Mouse (Mus musculus) ovary, postnatal 10 days (tissue): ENCODE measurements around the gene Setd3.

ENCODE experiments used
- DNase-seq: peaks from one replicate; pipeline ENCODE4 v3.0.0; 2022; ENCODE audit warnings: low spot score

Setd3 gene

DNA sequence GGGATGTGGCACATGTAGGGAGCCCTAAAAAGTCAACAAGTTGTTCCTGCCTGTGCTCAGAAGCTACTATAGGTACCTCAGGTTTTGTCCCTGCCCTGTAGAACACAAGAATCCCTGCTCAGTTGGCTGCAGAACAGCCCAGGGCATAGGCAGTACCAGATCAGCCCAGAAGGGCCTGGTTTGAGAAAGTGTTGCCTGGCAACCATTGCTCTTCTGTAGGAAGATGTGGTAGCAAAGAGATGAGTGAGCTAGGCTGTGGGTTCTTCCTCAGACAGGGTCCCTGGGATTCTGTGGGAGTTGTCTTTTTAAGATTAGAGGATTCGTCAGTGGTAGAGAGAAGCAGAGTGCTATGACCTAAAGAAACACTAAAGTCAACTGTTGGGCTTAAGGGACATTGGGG, 21.0 kb upstream of the Setd3 start:
- no peak for DNase-seq

DNA sequence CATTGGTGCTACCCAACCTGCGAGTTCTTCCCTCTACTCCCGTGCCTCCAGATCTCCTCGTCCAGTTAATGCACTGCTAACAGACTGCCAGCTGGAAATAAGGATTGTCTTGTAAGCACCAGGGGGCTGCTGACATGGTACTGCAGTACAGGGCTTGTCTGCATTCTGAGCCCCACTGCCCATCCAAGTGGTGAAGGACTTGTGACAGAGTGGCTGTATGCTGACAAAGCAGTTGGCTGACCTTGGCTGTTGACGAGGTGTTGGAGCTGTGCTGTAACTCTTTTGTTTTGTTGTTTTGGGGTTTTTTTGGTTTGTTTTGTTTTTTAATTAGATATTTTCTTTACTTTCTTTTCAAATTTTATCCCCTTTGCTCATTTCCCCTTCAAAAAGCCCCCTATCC, 19.3 kb upstream of the Setd3 start:
- DNase-seq: no peak

DNA sequence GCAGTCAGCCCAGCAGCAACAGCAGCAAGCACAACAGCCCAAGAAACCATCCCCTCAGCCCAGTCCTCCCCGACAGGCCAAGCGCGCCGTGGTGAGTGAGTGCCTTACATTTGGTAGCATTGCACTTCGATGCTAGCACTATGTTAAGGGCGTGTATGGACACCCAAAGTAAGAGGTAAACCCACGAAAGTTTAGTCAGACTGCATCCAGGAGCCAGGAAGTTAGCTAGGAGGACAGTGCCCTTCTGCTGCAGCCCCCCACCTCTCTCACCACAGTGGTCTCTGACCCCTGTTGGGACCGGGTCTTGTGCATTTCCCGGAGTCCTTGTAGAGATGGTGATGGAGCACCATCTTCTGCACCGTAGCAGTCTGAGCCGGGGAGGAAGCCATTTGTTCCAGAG, 16.6 kb upstream of the Setd3 start:
- no peak for DNase-seq

DNA sequence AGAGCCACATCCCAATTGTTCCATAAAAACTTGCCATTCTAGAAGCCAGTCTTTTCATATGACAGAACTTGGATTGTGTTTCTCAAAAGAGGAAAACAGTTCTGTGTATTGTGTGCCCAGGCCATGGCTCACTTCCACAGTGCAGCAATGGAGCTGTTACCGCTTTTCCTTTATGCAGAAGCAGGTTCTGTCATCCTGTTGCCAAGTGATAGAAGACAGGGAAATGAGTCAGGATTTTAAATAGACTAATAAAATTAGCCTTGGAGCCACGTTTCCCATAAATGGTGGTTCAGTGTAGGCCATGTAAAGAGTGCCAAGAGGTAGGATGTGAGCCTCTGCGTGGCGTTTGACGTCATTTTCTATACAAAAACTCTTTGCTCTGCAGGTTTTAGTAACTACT, 14.8 kb upstream of the Setd3 start:
- DNase-seq: no peak

- no peak for DNase-seq
Measured at GRCm38 (mm10) chr12:108187541-108188091, 8.5 kb upstream of the Setd3 start.

GRCm38 (mm10) chr12:108181716-108182115, 2.6 kb upstream of the Setd3 start:
- DNase-seq: no peak

DNA sequence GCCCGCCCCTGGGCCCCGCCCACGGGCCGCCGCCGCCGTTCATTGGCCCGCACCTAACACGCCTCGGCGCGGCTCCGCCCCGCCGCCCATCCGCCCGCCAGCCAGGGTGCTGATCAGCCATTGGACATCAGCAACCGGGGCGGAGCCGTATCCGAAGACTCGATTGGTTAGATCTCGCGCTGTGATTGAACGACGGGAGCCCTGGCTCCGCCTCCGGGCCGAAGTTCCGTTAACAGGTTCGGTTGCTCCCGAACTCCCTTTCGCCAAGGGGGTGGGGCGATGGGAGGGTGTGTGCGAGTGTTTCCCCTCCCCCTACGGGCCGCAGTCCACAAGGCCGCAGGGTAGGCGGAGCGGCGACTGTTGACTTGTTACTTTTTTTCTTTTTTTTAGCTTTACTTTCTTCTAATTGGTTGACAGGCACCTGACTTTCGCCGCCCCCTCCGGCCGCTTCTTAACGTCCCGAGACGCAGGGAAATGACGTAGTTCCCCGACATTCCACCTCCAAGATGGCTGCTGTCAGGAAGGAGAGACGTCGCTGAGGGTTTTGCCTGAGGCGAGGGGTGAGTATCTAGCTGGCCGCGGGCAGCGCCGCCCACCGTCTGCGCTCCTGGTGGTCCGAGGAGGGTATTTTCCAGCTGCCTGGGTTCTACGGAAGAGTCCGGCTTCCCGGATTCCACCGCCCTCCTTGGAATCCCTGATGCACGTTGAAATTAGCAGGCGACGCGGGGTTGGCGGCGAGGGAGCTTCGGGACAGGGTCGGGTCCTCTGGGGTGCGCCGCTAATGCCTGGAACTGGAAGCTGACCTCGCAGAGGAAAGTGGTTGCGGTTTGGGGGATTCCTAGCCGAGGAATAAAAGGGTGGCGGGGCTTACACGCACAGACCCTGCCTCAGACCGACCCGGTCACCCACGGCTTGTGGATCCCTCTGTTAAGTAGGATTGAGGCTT, 480 bp upstream of the Setd3 start, which contains the start of gene Ccnk:
Gene Ccnk (plus strand): TSS at position 259 of the 946 bp plus-strand sequence.
- peak; percentile 93 for DNase-seq

- peak; percentile 30 for DNase-seq
Measured at GRCm38 (mm10) chr12:108178331-108179245, 526 bp downstream of the Setd3 start.

GRCm38 (mm10) chr12:108176366-108176765, 2.7 kb downstream of the Setd3 start:
- no peak for DNase-seq

GRCm38 (mm10) chr12:108174606-108175505, 4.3 kb downstream of the Setd3 start:
- DNase-seq: no peak

DNA sequence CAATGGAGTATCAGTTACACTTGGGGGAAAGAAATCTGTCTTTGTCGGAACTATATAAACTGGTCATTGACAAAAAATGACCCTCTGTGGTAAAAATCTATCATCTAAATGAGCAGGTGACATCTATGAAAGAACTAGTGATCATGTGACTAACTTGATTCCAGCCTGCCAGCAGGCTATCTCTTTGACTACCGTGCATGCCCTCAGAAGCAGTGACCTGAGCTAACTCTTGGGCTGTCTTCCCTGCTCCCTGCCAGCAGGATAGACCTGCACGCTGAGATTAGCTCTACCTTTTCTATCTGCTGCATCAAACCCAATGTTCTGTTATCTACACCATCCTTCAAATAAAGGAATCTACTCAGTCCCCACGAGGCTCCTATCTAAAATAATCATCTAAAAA, 6.5 kb downstream of the Setd3 start:
- no peak for DNase-seq

DNA sequence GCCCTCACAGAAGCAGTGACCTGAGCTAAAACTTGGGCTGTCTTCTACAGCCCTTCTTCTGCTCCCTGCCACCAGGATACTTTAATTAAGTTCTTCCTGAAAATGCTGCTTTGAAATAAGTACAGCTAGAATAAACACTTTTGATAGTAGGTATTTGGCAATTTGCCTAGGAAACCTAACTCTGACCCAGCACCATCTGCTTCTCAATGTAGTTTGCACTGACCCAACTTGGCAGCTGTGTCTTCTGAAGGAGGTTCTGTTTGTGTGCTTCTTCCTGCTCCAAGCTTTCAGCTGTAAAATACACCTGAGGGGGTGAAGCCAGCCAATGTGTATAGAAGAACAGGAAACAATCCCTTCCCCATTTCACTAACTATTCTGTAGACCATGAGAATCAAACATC, 7.8 kb downstream of the Setd3 start:
- no peak for DNase-seq

DNA sequence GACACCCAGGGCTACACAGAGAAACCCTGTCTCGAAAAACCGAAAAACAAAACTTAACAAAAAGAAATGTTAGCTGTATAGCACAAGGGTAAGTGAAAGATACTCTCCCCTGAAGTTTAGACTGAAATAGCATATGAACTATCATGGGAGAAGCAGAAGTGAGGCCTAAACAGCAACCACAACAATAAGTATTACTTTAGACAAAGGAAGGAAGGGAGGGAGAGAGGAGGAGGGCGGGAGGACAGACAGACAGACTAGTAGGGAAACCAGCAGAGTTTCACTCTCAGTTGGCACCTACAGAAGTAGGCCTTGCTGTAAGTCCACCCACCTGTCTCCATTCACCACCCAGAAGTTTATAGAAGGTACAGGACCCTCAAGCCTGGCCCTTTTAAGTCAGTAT, 8.6 kb downstream of the Setd3 start:
- no peak for DNase-seq

- no peak for DNase-seq
Measured at GRCm38 (mm10) chr12:108168909-108169308, 10.2 kb downstream of the Setd3 start.

DNA sequence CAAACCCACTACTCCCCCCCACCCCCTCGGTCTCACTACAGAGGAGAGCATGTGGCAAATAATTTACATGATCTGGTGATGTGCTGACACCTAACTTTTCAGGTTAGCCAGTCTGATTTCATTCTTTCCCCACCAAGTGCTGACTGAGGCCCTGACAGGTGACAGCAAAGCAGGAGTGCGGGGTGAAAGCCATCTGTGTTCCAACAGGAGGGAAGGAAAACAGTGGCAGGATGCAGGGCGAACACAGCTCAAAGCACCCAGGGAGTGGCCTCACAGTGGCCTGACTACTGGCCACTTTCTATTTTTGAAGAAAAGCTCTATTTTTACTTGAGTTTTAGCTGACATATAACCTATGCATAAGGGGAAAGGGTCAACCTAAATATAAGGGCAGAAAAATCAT, 15.4 kb downstream of the Setd3 start:
- no peak for DNase-seq

DNA sequence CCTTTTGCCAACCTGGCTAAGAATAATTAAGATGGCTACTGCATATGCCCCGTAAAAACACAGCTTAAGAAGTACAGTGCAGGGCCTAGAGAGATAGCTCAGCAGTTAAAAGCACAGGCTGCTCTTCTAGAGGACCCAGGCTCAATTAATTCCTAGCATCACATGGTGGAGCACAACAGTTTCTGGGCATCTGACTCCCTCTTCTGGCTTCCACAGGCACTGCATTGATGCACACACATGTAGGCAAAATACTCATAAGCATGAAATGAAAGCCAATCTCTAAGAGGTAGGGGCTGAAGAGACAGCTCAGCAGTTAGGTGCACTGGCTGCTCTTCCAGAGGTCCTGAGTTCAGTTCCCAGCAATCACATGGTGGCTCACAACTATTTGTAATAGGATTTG, 17.1 kb downstream of the Setd3 start:
- no peak for DNase-seq

- no peak for DNase-seq
Measured at GRCm38 (mm10) chr12:108159863-108160262, 19.3 kb downstream of the Setd3 start.

- DNase-seq: no peak
Measured at GRCm38 (mm10) chr12:108152743-108153142, 26.4 kb downstream of the Setd3 start.

GRCm38 (mm10) chr12:108149764-108150163, 29.4 kb downstream of the Setd3 start:
- no peak for DNase-seq

DNA sequence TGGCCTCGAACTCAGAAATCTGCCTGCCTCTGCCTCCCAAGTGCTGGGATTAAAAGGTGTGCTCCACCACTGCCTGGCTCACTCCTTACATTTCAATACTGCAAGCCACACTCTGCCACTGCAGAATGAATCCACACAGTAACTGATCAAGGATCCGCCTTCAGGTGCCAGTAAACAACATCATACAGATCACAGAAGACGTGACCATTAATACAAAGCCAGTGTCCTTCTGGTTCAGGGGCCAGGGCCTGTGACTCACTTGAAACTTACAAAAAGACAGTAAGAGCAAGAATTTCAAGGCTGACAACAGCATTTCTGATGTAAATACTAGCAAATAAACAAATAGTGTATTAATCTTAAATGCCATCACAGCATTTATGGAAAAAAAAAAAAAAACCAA, 33.9 kb downstream of the Setd3 start:
- no peak for DNase-seq
